Mouse (Mus musculus): Measurements from ENCODE around the gene Sowahb. TPM values are rescaled to one million over a fixed set of nuclear protein-coding genes. Genes with fewer than 3 reads are reported as not detected.

Gene Sowahb
- total RNA-seq (2022): under 1 TPM; 0.16 to 0.25 (median 0.21) TPM

DNA sequence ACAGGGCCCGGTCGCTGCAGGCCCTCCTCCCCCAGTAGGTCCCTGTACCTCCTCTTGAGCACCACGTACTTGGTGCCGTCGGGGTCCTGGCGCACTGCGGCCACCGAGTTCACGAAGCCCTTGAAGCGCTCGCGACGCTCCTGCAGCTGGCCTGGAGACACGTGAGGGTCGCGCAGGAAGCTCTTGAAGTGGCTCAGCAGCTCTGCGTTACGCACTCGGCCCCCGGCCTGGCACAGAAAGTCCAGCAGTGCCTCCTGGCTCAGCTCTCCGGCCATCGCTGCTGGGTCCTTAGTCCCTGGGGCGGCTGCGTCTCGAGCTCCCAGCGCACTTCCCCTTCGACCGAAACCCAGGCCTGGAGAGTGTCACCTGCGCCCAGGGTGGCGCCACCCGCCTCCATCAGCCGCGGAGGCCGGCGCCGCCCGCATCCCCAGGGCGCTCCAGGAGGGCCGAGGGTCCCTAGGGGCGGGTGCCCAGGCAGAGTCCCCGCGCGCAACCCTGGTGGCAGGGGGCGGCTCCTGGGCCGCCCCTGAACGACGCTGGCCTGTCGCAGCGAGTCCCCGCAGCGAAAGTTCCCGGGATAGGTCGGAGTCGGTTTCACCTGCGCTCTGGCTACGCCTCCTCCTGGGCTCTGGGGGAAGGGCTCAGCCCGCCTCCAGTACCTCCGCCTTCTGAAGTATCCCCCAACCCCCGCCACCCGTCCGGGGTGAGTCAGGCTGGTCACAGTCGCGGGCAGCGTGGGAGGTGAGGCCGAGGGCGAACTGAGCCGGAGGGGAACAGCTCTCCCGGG is at the start of gene Sowahb:
Sowahb (minus strand) TSS at position 439 of the 787 bp plus-strand sequence.
- DNase-seq (ENCODE audit: low spot score in 2 of 2): no peak

DNA sequence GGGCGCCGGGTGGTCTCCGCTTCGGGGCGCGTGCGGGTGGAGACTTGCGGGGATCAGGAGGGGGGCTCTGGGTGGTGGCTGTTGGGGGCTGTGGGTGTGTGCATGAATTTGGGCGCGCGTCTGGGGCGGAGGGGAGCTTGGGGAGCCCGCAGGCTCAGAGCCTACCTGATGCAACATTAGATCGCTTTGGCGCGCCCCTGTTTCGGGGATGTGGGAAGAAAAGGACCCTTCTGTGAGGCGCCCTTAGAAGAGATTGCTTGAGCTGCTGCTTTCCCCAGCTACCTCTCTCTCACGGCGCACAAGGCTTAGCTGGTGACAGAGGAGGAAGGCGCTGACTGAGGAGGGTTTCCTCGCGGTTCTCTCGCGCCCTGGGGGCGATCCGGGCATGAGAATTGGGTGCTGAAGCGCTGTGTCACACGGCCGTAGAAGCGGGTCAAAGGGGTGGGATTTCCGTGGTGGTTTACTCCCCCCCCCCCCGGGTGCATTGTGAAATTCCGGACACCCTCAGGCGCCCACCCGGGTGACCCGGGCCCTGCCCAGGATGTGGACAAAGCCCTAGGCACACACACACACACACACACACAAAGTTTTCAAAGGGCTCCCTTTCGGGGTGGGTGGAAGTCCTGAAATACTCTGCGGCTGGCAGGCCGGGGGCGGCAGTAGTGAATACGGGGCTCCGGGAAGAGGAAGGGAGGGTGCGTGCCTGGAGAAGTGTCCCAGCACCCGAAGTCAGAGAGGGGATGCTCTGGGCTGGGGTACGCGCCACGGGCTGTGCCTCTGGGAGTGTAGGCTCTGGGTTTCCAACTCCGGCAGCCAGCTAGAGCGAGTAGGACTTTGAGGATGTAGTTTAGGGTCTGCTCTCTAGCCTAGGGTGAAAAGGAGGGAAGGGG is 49.1 kb upstream of the Sowahb start:
- no peak for DNase-seq (ENCODE audit: low spot score in 2 of 2)

DNA sequence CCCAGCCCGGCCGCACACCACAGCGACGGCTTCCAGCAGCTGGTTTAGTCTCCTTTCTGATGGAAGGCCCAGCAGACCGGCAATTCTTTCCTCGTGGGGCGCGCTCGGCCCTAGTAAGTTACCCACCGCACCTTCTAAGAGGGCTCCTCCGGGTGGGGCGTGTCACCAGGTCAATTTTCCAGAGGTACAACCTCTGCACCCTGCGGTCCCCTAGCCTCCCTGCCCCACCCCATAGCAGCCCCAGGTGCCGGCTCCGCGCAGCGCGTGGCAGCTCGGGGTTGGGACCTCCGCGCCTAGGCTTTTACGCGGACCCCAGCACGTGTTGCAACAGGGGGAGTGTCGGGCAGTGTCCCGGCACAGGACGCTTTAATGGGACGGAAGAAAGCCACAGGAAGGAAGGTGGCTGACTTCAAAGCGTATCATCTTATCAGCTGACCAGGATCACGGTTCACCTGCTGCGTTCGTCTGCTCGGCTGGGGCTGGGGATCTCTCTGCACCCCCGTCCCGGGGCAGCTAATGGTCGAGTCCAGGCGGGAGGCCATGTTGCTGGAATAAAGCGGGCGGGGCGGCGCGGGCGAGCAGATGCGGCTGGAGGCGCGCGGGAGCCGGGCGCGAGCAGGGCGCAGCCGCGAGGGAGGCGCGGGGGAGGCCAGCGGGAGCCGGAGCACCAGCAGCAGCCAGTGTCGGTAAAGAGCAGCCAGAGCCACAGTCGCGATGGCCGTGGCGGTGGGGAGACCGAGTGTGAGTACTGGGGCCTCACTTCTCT is 48.2 kb upstream of the Sowahb start, which contains the start of gene Sept11:
Sept11 (plus strand) TSS at position 581 of the 766 bp plus-strand sequence.
- DNase-seq (ENCODE audit: low spot score in 2 of 2): peak; percentile 92 to 94

GRCm38 (mm10) chr5:93092147-93092781 is 47.4 kb upstream of the Sowahb start:
- peak; percentile 27 to 49 for DNase-seq (ENCODE audit: low spot score in 2 of 2)

DNA sequence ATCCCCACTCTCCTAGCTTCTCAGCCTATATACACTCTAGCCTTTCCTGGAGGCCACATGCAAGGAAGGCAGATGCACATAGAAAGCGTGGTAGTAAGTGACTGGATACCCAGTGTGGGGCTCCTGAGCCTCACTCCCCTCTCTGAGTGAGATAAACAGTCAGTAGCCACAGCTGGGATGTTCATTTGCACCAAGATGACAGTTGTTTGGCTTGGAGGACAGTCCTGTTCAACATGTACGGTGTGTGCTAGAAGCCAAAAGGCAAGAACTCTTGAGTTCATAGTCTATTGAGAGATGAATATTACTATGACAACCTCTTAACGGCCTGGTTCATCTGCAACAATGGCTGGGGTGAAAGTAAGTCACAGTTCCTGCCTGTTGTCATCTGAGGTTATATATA is 46.4 kb upstream of the Sowahb start:
- no peak for DNase-seq (ENCODE audit: low spot score in 2 of 2)

- no peak for DNase-seq (ENCODE audit: low spot score in 2 of 2)
Observed at GRCm38 (mm10) chr5:93085900-93086299, 41.1 kb upstream of the Sowahb start.

DNA sequence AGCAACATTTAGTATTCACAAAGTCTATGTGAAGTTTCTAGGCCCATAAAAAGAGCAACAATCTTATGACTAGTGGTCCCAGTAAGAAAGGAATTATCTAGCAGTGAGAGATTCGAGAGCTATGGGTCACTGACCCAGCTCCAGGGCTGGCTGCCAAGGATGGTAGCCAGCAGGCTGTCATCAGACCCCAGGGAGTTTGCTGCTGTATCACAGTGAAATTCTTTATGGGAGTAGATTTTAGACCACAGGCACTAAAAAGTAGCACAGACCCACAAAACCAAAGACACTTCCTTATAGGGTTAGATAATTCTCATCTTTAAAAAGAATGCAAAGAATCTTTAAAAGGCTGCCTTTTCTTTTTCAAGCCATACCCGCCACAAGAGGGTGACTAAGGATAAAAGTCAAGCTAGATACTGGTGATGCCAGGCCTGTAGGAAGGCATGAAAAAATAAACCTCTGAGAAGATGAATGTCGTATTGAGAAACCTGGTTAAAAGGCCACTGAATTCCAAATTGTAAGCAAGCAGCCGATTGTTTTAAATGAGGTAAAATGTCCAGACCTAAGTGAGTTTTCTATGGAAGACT is 40.3 kb upstream of the Sowahb start:
- peak in 1 of 2 experiments; percentile 35 for DNase-seq (ENCODE audit: low spot score in 2 of 2)

GRCm38 (mm10) chr5:93079596-93079995 is 34.8 kb upstream of the Sowahb start:
- no peak for DNase-seq (ENCODE audit: low spot score in 2 of 2)

GRCm38 (mm10) chr5:93077661-93078323 is 33.0 kb upstream of the Sowahb start:
- no peak for DNase-seq (ENCODE audit: low spot score in 2 of 2)

GRCm38 (mm10) chr5:93060865-93061264 is 16.0 kb upstream of the Sowahb start:
- no peak for DNase-seq (ENCODE audit: low spot score in 2 of 2)

- no peak for DNase-seq (ENCODE audit: low spot score in 2 of 2)
Observed at GRCm38 (mm10) chr5:93053606-93054397, 9.0 kb upstream of the Sowahb start.

DNA sequence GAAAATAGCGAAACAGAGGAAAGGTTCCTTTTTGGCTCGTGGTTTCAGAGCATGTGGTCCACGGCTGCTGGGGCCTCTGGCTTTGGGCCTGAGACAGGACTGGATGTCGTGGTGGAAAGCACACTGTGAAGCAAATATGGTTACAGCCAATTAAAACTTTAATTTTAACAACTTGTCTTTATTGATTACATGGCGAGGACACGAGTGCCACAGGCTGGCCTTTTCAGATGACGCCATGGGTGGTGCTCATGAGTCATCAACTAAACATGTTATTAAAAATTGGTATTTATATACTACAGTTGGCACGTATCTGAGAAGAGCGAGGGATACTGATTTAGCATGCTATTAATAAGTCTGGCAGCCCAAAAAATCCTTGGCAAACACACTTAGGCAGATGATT is 7.1 kb upstream of the Sowahb start:
- no peak for DNase-seq (ENCODE audit: low spot score in 2 of 2)

- DNase-seq (ENCODE audit: low spot score in 2 of 2): no peak
Observed at GRCm38 (mm10) chr5:93051041-93051440, 6.2 kb upstream of the Sowahb start.

GRCm38 (mm10) chr5:93049971-93050370 is 5.1 kb upstream of the Sowahb start:
- DNase-seq (ENCODE audit: low spot score in 2 of 2): no peak

DNA sequence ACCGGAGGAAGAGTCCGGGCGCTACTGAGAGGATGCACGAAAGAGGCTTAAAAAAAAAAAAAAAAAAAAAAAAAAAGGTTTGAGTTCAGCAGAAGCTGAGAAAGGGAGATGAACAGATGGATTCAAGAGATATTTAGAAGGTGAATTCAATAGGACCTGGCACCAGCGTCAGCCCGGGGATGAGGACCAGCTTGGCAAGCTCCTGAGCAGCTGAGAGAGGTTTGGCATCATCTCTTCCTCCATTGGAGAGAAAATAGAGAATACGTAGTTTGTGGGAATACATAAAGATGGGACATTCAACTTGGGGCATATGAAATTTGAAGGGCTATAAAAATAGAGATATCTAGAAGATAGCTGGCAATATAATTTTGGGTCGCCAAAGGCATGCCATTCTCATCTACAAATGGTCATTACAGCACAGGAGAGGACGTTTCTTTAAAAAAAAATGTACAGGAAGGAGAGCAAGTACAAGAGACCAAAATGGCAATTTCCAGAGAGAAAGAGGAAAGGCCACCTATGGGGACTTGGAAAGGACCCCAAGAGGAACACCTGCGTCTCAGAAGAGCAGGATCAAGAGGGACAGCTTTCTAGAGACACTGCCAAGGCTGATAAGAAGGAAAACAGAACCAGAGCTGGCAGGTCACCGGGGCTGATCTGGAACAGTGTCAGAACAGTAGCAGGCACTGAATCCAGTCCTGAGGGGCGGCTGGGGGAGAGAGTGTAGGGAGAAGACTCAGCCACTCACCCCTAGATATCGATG is 3.8 kb upstream of the Sowahb start:
- no peak for DNase-seq (ENCODE audit: low spot score in 2 of 2)

GRCm38 (mm10) chr5:93046306-93046845 is 1.6 kb upstream of the Sowahb start:
- no peak for DNase-seq (ENCODE audit: low spot score in 2 of 2)

DNA sequence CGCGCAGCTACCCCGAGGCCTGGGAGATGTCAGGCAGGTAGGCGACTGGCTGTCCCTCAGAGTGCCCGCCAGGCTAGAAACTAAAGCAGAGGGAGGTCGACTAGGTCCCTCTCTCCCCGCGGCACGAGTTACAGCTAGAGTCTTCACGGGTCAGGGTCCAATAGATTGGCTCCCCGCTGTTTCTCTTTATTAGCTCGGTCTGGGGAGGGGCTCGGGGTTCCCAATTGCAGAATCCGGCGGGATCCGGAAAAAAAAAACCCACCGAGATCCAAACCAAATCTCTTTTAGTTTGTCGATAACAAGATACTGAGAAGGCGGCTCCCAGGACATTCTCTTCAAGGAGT is 521 bp upstream of the Sowahb start:
- DNase-seq (ENCODE audit: low spot score in 2 of 2): no peak
